In the genomic region with DNA sequence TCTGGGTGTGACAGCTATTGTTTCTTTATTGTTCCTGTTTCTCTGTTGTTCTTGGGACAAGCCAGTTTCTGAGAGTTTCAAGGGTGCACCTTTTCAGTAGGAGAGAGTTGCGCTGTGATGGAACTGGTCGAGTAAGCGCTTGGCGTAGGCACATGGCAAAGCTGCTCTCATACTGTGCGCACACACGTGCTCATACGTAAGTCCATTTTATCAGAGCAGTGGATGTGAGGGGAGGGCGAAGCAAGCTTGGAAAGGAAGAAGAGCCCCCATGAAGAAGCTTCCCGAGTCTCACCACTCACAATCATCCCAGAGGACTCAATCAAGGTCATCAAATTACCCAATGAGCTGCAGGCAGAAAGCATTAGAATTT, we compare ENCODE assay signal across 18 mouse cellular contexts.
DNase-seq lines count a peak whose midpoint lies in the region; TF ChIP-seq lines count a peak whose summit lies in the region.
"Had no signal": no experiment of that assay in that cellular context is flagged by ENCODE, and none has a peak within 500 bp of the region (broad histone marks: within the 10 kb centered on the region; RNA-seq: fewer than 3 reads in every experiment).

No protein-coding gene starts in this region.

- TF ChIP-seq CTCF in E14TG2a.4 (conservative IDR thresholded peaks at IDR 0.05; ENCODE audit: low read length) (no peak), ES-Bruce4 (IDR thresholded peaks at IDR 0.05; ENCODE audit: low read depth, low read length) (no peak)
- no peak for TF ChIP-seq CTCF in cerebellum, adult 2 months (IDR thresholded peaks at IDR 0.05; ENCODE audit: borderline replicate concordance, insufficient read depth, low read depth, low read length)

- H3K27me3 ChIP-seq in E14TG2a.4 (ENCODE audit: insufficient read depth, low read length) (no peaks in the 10 kb centered on the region), ES-Bruce4 (ENCODE audit: control insufficient read depth, insufficient read depth, low read length, poor library complexity, severe bottlenecking) (no peaks in the 10 kb centered on the region)
- H3K27me3 ChIP-seq in cerebellum, adult 2 months (ENCODE audit: control insufficient read depth, insufficient read depth, low read length) = no peaks in the 10 kb centered on the region
- H3K27me3 ChIP-seq: embryonic facial prominence, embryonic 12.5 days; forebrain, embryonic 13.5 days; forebrain, embryonic 15.5 days had no signal

- H3K9ac ChIP-seq in ES-Bruce4 (ENCODE audit: low read depth, poor library complexity, severe bottlenecking) (peak overlapping the region; percentile 64), ES-E14 (ENCODE audit: insufficient read depth, low read depth, low read length, poor library complexity, severe bottlenecking) (peak overlapping the region; percentile 61; the same call in 1 of the 2 replicates)
- H3K9ac ChIP-seq: embryonic facial prominence, embryonic 12.5 days; forebrain, embryonic 13.5 days; forebrain, embryonic 15.5 days; forebrain, postnatal 0 days had no signal

- DNase-seq in ES-E14 (ENCODE audit: low read depth, low spot score) = no peak
- no peak for DNase-seq in cerebellum, adult 2 months
- no peak for DNase-seq in lung, postnatal 10 days
- DNase-seq in heart, postnatal 10 days = no peak
- DNase-seq: adrenal gland, adult 8-10 months; adrenal gland, postnatal 14 days; adrenal gland, postnatal 36 days; cerebellum, adult 11-12 months; cerebellum, adult 8-10 months; cerebellum, postnatal 10 days; cerebellum, postnatal 25 days; forebrain, postnatal 0 days had no signal

- intact Hi-C loops in heart, postnatal 10 days (cut with DNase I) = loop anchor here (5.0 kb wide), 3 partner anchors 447 to 852 kb away; no protein-coding TSS in a partner anchor

- H3K9me3 ChIP-seq in E14TG2a.4 (ENCODE audit: low read length) (peaks cover 16% of the 10 kb centered on the region), ES-Bruce4 (replicated peaks; ENCODE audit: control insufficient read depth, insufficient read depth, low read length, poor library complexity, severe bottlenecking) (no peaks in the 10 kb centered on the region), ES-E14 (ENCODE audit: control insufficient read depth, insufficient read depth, low read depth, low read length) (no peaks in the 10 kb centered on the region)
- H3K9me3 ChIP-seq: embryonic facial prominence, embryonic 10.5 days; embryonic facial prominence, embryonic 12.5 days; forebrain, embryonic 13.5 days; forebrain, embryonic 15.5 days had no signal

- H3K4me3 ChIP-seq in E14TG2a.4 (replicated peaks; ENCODE audit: low read length) (peak overlapping the region; percentile 63), ES-Bruce4 (ENCODE audit: low read depth, low read length) (peak overlapping the region; percentile 42), ES-E14 (ENCODE audit: insufficient read depth in 1 of 2, low read depth in 1 of 2, low read length in 2 of 2, poor library complexity in 1 of 2, severe bottlenecking in 1 of 2) (peak overlapping the region; percentile 25 to 44; a peak in 3 of 4 replicates)
- no peak overlapping the region for H3K4me3 ChIP-seq in cerebellum, adult 2 months (replicated peaks; ENCODE audit: insufficient read depth, low read depth, low read length)
- H3K4me3 ChIP-seq: embryonic facial prominence, embryonic 10.5 days; embryonic facial prominence, embryonic 12.5 days; forebrain, embryonic 13.5 days; forebrain, embryonic 15.5 days had no signal

- H3K27ac ChIP-seq in ES-Bruce4 (ENCODE audit: insufficient read depth, low read length) = peak overlapping the region; percentile 71
- peak overlapping the region; percentile 82 for H3K27ac ChIP-seq in ES-E14 (ENCODE audit: insufficient read depth, low read depth, low read length, poor library complexity, severe bottlenecking)
- H3K27ac ChIP-seq in cerebellum, adult 2 months (ENCODE audit: insufficient read depth, low read length) = no peak overlapping the region
- H3K27ac ChIP-seq: embryonic facial prominence, embryonic 10.5 days; embryonic facial prominence, embryonic 12.5 days; forebrain, embryonic 13.5 days; forebrain, embryonic 15.5 days had no signal

- in situ Hi-C loops in ES-E14 (cut with MboI; ENCODE audit: low sequenced_read_pairs in 2 of 2, unreplicated experiment in 2 of 2) = no loop called here

- no peak; the same call in 1 of the 2 replicates for TF ChIP-seq EP300 in ES-Bruce4 (IDR thresholded peaks at IDR 0.05; ENCODE audit: insufficient read depth, low read depth, low read length)

- WGBS in cerebellum, adult 2 months = 71% methylated on average over 9 of the region's 9 CpGs

- H3K36me3 ChIP-seq in E14TG2a.4 (ENCODE audit: insufficient read depth, low read length) (peaks cover 16% of the 10 kb centered on the region), ES-Bruce4 (ENCODE audit: control insufficient read depth, insufficient read depth, low read length, poor library complexity, severe bottlenecking) (no peaks in the 10 kb centered on the region), ES-E14 (ENCODE audit: control insufficient read depth, insufficient read depth, low read length, poor library complexity, severe bottlenecking) (no peaks in the 10 kb centered on the region)
- H3K36me3 ChIP-seq: embryonic facial prominence, embryonic 10.5 days; embryonic facial prominence, embryonic 12.5 days; forebrain, embryonic 15.5 days had no signal

- H3K4me1 ChIP-seq in E14TG2a.4 (replicated peaks; ENCODE audit: low read depth, low read length) = peaks cover 99% of the 10 kb centered on the region
- H3K4me1 ChIP-seq in ES-Bruce4 (ENCODE audit: control insufficient read depth, insufficient read depth, low read length) = peaks cover 7% of the 10 kb centered on the region
- H3K4me1 ChIP-seq in ES-E14 (ENCODE audit: control insufficient read depth in 2 of 2, insufficient read depth in 2 of 2, low read length in 2 of 2, poor library complexity in 1 of 2) = peaks cover 26 to 42% of the 10 kb centered on the region in 2 experiments
- no peaks in the 10 kb centered on the region for H3K4me1 ChIP-seq in cerebellum, adult 2 months (ENCODE audit: control insufficient read depth, insufficient read depth, low read length)
- H3K4me1 ChIP-seq: forebrain, embryonic 13.5 days had no signal

- no peak for TF ChIP-seq POLR2A in ES-Bruce4 (IDR thresholded peaks at IDR 0.05; ENCODE audit: insufficient read depth, low read length)
- TF ChIP-seq POLR2A in cerebellum, adult 2 months (IDR thresholded peaks at IDR 0.05; ENCODE audit: borderline replicate concordance, insufficient read depth, low read length) = no peak

TF ChIP-seq in ES-E14, 5 proteins besides CTCF, POLR2A, EP300 and RAD21:
- TF ChIP-seq HCFC1 (IDR thresholded peaks at IDR 0.05; ENCODE audit: borderline replicate concordance, insufficient read depth, low read length) (no peak), ZC3H11A (IDR thresholded peaks at IDR 0.05; ENCODE audit: borderline replicate concordance, low read depth, low read length) (no peak), ZNF384 (IDR thresholded peaks at IDR 0.05; ENCODE audit: low read depth, low read length) (no peak), CHD2 (IDR thresholded peaks at IDR 0.05; ENCODE audit: low read depth, low read length) (no peak), MAFK (IDR thresholded peaks at IDR 0.05; ENCODE audit: insufficient read depth, low read depth, low read length) (no peak)
